Comparison of ENCODE assay signal across 24 mouse cellular contexts in genomic region chr11:89319675-89320074, GRCm38 (mm10). TPM values are rescaled to one million over a fixed set of nuclear protein-coding genes. Genes with fewer than 3 reads are reported as not detected.
A peak's percentile ranks its signal among the peaks of the same experiment; 100 is the strongest.
DNase-seq lines count a peak whose midpoint lies in the region; ATAC-seq and TF ChIP-seq lines count a peak whose summit lies in the region.
"Had no signal": no experiment of that assay in that cellular context is flagged by ENCODE, and none has a peak within 500 bp of the region (broad histone marks: within the 10 kb centered on the region; RNA-seq: fewer than 3 reads in every experiment).

No protein-coding gene starts in this region.

- no peak overlapping the region for H3K4me3 ChIP-seq in forebrain, embryonic 14.5 days (ENCODE audit: low read depth, low read length)
- no peak overlapping the region for H3K4me3 ChIP-seq in forebrain, embryonic 15.5 days
- no peak overlapping the region for H3K4me3 ChIP-seq in intestine, embryonic 16.5 days (ENCODE audit: low read length)
- H3K4me3 ChIP-seq in intestine, postnatal 0 days (ENCODE audit: low read depth, low read length): no peak overlapping the region
- no peak overlapping the region for H3K4me3 ChIP-seq in lung, embryonic 14.5 days (ENCODE audit: low read depth, low read length)

- TF ChIP-seq CTCF in intestine, postnatal 0 days (IDR thresholded peaks at IDR 0.05; ENCODE audit: low read depth): no peak
- TF ChIP-seq CTCF in lung, embryonic 14.5 days (IDR thresholded peaks at IDR 0.05; ENCODE audit: low read depth): no peak
- no peak for TF ChIP-seq CTCF in brain, embryonic 14.5 days (IDR thresholded peaks at IDR 0.05; ENCODE audit: borderline replicate concordance, extremely low read depth, insufficient read depth, insufficient read length)

- H3K4me1 ChIP-seq in forebrain, embryonic 14.5 days (ENCODE audit: control insufficient read depth, insufficient read depth, low read length): peaks cover 17% of the 10 kb centered on the region
- peaks cover 26% of the 10 kb centered on the region for H3K4me1 ChIP-seq in forebrain, embryonic 15.5 days
- H3K4me1 ChIP-seq in intestine, embryonic 16.5 days (ENCODE audit: control insufficient read depth, insufficient read depth, low read length): no peaks in the 10 kb centered on the region
- no peaks in the 10 kb centered on the region for H3K4me1 ChIP-seq in intestine, postnatal 0 days (replicated peaks; ENCODE audit: control insufficient read depth, insufficient read depth, low read length)
- H3K4me1 ChIP-seq in lung, embryonic 14.5 days (ENCODE audit: insufficient read depth): 0 out of 2 replicates have a peak, but pooled peaks cover 3% of the 10 kb centered on the region

- H3K36me3 ChIP-seq in forebrain, embryonic 14.5 days (ENCODE audit: control insufficient read depth, insufficient read depth, low read length): no peaks in the 10 kb centered on the region
- H3K36me3 ChIP-seq in forebrain, embryonic 15.5 days: no peaks in the 10 kb centered on the region
- no peaks in the 10 kb centered on the region for H3K36me3 ChIP-seq in intestine, embryonic 16.5 days (ENCODE audit: control insufficient read depth, insufficient read depth, low read length)
- H3K36me3 ChIP-seq in intestine, postnatal 0 days (ENCODE audit: control insufficient read depth, insufficient read depth): no peaks in the 10 kb centered on the region
- H3K36me3 ChIP-seq in lung, embryonic 14.5 days (ENCODE audit: insufficient read depth): no peaks in the 10 kb centered on the region
- H3K36me3 ChIP-seq: G1E had no signal

- no peak for TF ChIP-seq POLR2A in brain, embryonic 14.5 days (IDR thresholded peaks at IDR 0.05; ENCODE audit: borderline replicate concordance, extremely low read depth, insufficient read depth, insufficient read length, poor library complexity, severe bottlenecking)

- peak; percentile 29 for DNase-seq in forebrain, embryonic 14.5 days (ENCODE audit: low spot score)
- DNase-seq in lung, embryonic 14.5 days: peak; percentile 55
- no peak for DNase-seq in lung, postnatal 10 days
- DNase-seq in brain, embryonic 14.5 days (ENCODE audit: low read depth): peak; percentile 36
- DNase-seq in heart, postnatal 4 days: no peak
- DNase-seq: adrenal gland, adult 2 months; adrenal gland, adult 8-10 months; adrenal gland, postnatal 10 days; adrenal gland, postnatal 14 days; adrenal gland, postnatal 25 days; adrenal gland, postnatal 36 days; B cell, adult 2 months; cerebellum, adult 11 months; cerebellum, adult 11-12 months; cerebellum, adult 18-20 months had no signal

- H3K27ac ChIP-seq in forebrain, embryonic 14.5 days (ENCODE audit: low read depth, low read length): no peak overlapping the region
- no peak overlapping the region for H3K27ac ChIP-seq in forebrain, embryonic 15.5 days (replicated peaks)
- H3K27ac ChIP-seq in intestine, embryonic 16.5 days (ENCODE audit: low read length): peak overlapping the region; percentile 18; the same call in 1 of the 2 replicates
- no peak overlapping the region for H3K27ac ChIP-seq in intestine, postnatal 0 days (ENCODE audit: low read depth, low read length)
- no peak overlapping the region; the same call in 1 of the 2 replicates for H3K27ac ChIP-seq in lung, embryonic 14.5 days (ENCODE audit: low read depth)

- WGBS in forebrain, embryonic 14.5 days: 57% methylated on average over 6 of the region's 6 CpGs
- WGBS in forebrain, embryonic 15.5 days: 53% methylated on average over 6 of the region's 6 CpGs
- WGBS in intestine, embryonic 16.5 days: 47% methylated on average over 6 of the region's 6 CpGs
- WGBS in intestine, postnatal 0 days: 65% methylated on average over 6 of the region's 6 CpGs
- WGBS in lung, embryonic 14.5 days: 31% methylated on average over 6 of the region's 6 CpGs

- no peaks in the 10 kb centered on the region for H3K27me3 ChIP-seq in forebrain, embryonic 14.5 days (replicated peaks; ENCODE audit: control insufficient read depth, insufficient read depth, low read length)
- no peaks in the 10 kb centered on the region for H3K27me3 ChIP-seq in forebrain, embryonic 15.5 days
- H3K27me3 ChIP-seq in intestine, embryonic 16.5 days (replicated peaks; ENCODE audit: control insufficient read depth, insufficient read depth, low read length): no peaks in the 10 kb centered on the region
- H3K27me3 ChIP-seq in intestine, postnatal 0 days (replicated peaks; ENCODE audit: control insufficient read depth, insufficient read depth, low read length): no peaks in the 10 kb centered on the region
- no peaks in the 10 kb centered on the region for H3K27me3 ChIP-seq in lung, embryonic 14.5 days (ENCODE audit: insufficient read depth, low read length)
- H3K27me3 ChIP-seq: CH12.LX, Patski had no signal

- H3K9ac ChIP-seq in forebrain, embryonic 14.5 days (ENCODE audit: low read length): no peak overlapping the region
- no peak overlapping the region for H3K9ac ChIP-seq in forebrain, embryonic 15.5 days (replicated peaks)
- no peak overlapping the region for H3K9ac ChIP-seq in intestine, embryonic 16.5 days (ENCODE audit: low read depth, low read length)
- H3K9ac ChIP-seq in intestine, postnatal 0 days (ENCODE audit: low read depth, low read length): no peak overlapping the region
- no peak overlapping the region for H3K9ac ChIP-seq in lung, embryonic 14.5 days

- no peak overlapping the region for H3K4me2 ChIP-seq in forebrain, embryonic 14.5 days (ENCODE audit: low read length)
- no peak overlapping the region for H3K4me2 ChIP-seq in forebrain, embryonic 15.5 days (replicated peaks)
- H3K4me2 ChIP-seq in intestine, embryonic 16.5 days (ENCODE audit: low read depth, low read length): no peak overlapping the region
- no peak overlapping the region for H3K4me2 ChIP-seq in intestine, postnatal 0 days (replicated peaks; ENCODE audit: low read depth)
- H3K4me2 ChIP-seq in lung, embryonic 14.5 days: no peak overlapping the region

- H3K9me3 ChIP-seq in forebrain, embryonic 14.5 days (replicated peaks; ENCODE audit: control insufficient read depth, low read length): no peaks in the 10 kb centered on the region
- no peaks in the 10 kb centered on the region for H3K9me3 ChIP-seq in forebrain, embryonic 15.5 days
- H3K9me3 ChIP-seq in intestine, embryonic 16.5 days (ENCODE audit: control insufficient read depth, low read length): no peaks in the 10 kb centered on the region
- no peaks in the 10 kb centered on the region for H3K9me3 ChIP-seq in intestine, postnatal 0 days (ENCODE audit: control insufficient read depth)
- no peaks in the 10 kb centered on the region for H3K9me3 ChIP-seq in lung, embryonic 14.5 days (ENCODE audit: low read depth, low read length)

- ATAC-seq in forebrain, embryonic 14.5 days: no peak
- no peak for ATAC-seq in forebrain, embryonic 15.5 days (replicated peaks)
- ATAC-seq in intestine, embryonic 16.5 days: no peak
- no peak for ATAC-seq in intestine, postnatal 0 days
- peak; percentile 62; the same call in 1 of the 2 replicates for ATAC-seq in lung, embryonic 14.5 days (ENCODE audit: insufficient read depth)
- ATAC-seq: activated CD4-positive, CD25-positive, alpha-beta regulatory T cell, adult 4 months; CD4-positive, CD25-positive, alpha-beta regulatory T cell, adult 4 months; Patski had no signal

RNA-seq across cellular contexts. Expression of gene Nog, which starts 17.5 kb away (rescaled TPM):
- 3.7 and 4.2 TPM in 2 replicates for polyA plus RNA-seq in forebrain, embryonic 14.5 days (2014; fragmentation: Nextera tagmentation; extraction: Ambion mirVana)
- 3.6 and 4.3 TPM in 2 replicates for polyA plus RNA-seq in forebrain, embryonic 15.5 days (2015; fragmentation: Nextera tagmentation; extraction: Ambion mirVana)
- 1.3 and 1.4 TPM in 2 replicates for polyA plus RNA-seq in intestine, embryonic 16.5 days (2015; fragmentation: Nextera tagmentation; extraction: Ambion mirVana)
- polyA plus RNA-seq in intestine, postnatal 0 days (2015; fragmentation: Nextera tagmentation; extraction: Ambion mirVana): 2.9 and 3.1 TPM in 2 replicates
- 2.8 and 2.9 TPM in 2 replicates for polyA plus RNA-seq in lung, embryonic 14.5 days (2014; fragmentation: Nextera tagmentation; extraction: Ambion mirVana)
- polyA plus RNA-seq in brain, embryonic 14.5 days (2012; rRNA removed): 8.8 and 10.5 TPM in 2 replicates
- total RNA-seq in heart, postnatal 4 days (2021): under 1 TPM; 0.48 to 0.50 TPM
- total RNA-seq: adrenal gland, postnatal 25 days; CH12.LX; G1E; MEL had no signal
- polyA plus RNA-seq: activated CD4-positive, CD25-positive, alpha-beta regulatory T cell, adult 4 months; CD4-positive, CD25-positive, alpha-beta regulatory T cell, adult 4 months; G1E had no signal

Comparison
In these comparisons a context has a peak if more than half of its experiments do, and no peak if none do; other contexts are left out.
1. DNase-seq: peak in forebrain, embryonic 14.5 days (single experiment), lung, embryonic 14.5 days (single experiment) and brain, embryonic 14.5 days (single experiment); none in lung, postnatal 10 days (single experiment) and heart, postnatal 4 days (single experiment).